ENCODE assay signal across 1 mouse cellular context in the genomic region with DNA sequence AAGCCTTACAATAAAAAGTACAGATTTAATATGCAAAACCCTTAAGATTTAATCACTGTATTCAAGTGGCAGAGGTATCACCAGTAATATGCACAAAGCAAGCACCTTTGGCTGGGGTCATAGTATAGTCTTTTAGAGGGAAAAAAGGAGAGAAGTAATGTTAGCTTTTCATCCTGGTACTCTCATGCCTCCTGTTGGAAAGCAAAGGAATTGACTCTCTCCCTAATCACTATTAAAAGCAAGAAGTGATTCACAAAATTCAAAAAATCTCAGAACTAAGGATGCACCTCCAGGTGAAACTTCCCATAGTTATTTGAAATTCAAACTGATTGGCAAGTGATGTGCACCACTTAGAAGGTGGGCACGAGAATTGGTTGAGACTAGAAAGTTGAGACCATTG.
TF ChIP-seq lines count a peak whose summit lies in the region.

No protein-coding gene starts in this region.

TF ChIP-seq in MEL, 35 proteins besides CTCF, POLR2A, EP300 and RAD21:
- TF ChIP-seq NELFE (IDR thresholded peaks at IDR 0.05; ENCODE audit: low read depth, low read length) (no peak), RCOR1 (IDR thresholded peaks at IDR 0.05; ENCODE audit: low read depth, low read length) (no peak), USF1 (IDR thresholded peaks at IDR 0.05; ENCODE audit: low read depth, low read length) (no peak), ETS1 (IDR thresholded peaks at IDR 0.05; ENCODE audit: low read depth, low read length) (no peak), CHD1 (IDR thresholded peaks at IDR 0.05; ENCODE audit: low read depth, low read length) (no peak), MXI1 (IDR thresholded peaks at IDR 0.05; ENCODE audit: low read depth, low read length) (no peak), BHLHE40 (IDR thresholded peaks at IDR 0.05; ENCODE audit: borderline replicate concordance, low read depth, low read length) (no peak), JUND (IDR thresholded peaks at IDR 0.05; ENCODE audit: low read depth, low read length) (no peak)
